Mouse (Mus musculus) forebrain, embryonic 14.5 days (tissue): ENCODE data around the gene Tcf23. TPM values are rescaled to one million over a fixed set of nuclear protein-coding genes. Genes with fewer than 3 reads are reported as not detected.

Source experiments
- ATAC-seq: fragments of 200-750 bp; cut with Nextera tagmentation; 2 replicates; pipeline ENCODE4 v1.8.0; 2017; ENCODE audit warnings: mild to moderate bottlenecking, moderate library complexity
- DNase-seq: peaks from one replicate; pipeline ENCODE4 v3.0.0-alpha.2; 2015; ENCODE audit warnings: low spot score
- H3K27ac ChIP-seq: fragments of 300-500 bp; sonication (generic); 2 replicates; pipeline ENCODE4 v1.5.1; 2014; ENCODE audit warnings: low read depth, mild to moderate bottlenecking, control low read depth, low read length, moderate library complexity
- H3K27me3 ChIP-seq: fragments of 300-500 bp; sonication (generic); replicated peaks from 2 replicates; pipeline ENCODE4 v1.6.1; 2014; ENCODE audit warnings: low read length, control low read depth, mixed read lengths; ENCODE audit not compliant: control insufficient read depth, insufficient read depth
- H3K36me3 ChIP-seq: fragments of 300-500 bp; sonication (generic); 2 replicates; pipeline ENCODE4 v1.6.1; 2014; ENCODE audit warnings: low read length, control low read depth; ENCODE audit not compliant: control insufficient read depth, insufficient read depth
- H3K4me1 ChIP-seq: fragments of 300-500 bp; sonication (generic); 2 replicates; pipeline ENCODE4 v1.6.1; 2014; ENCODE audit warnings: antibody characterized with exemption, low read length, control low read depth; ENCODE audit not compliant: control insufficient read depth, insufficient read depth
- H3K4me2 ChIP-seq: fragments of 300-500 bp; sonication (generic); 2 replicates; pipeline ENCODE4 v1.6.1; 2014; ENCODE audit warnings: mild to moderate bottlenecking, control low read depth, low read length
- H3K4me3 ChIP-seq: fragments of 300-500 bp; sonication (generic); 2 replicates; pipeline ENCODE4 v1.5.1; 2014; ENCODE audit warnings: low read depth, low read length, control low read depth
- H3K9ac ChIP-seq: fragments of 300-500 bp; sonication (generic); 2 replicates; pipeline ENCODE4 v1.6.1; 2014; ENCODE audit warnings: mild to moderate bottlenecking, low read length, control low read depth, moderate library complexity
- H3K9me3 ChIP-seq: fragments of 300-500 bp; sonication (generic); replicated peaks from 2 replicates; pipeline ENCODE4 v1.6.1; 2016; ENCODE audit warnings: low read length, control low read depth, mixed read lengths; ENCODE audit not compliant: control insufficient read depth
- polyA plus RNA-seq: library from polyadenylated mRNA; unstranded; fragments of >200 nt; fragmentation: Nextera tagmentation; extraction: Ambion mirVana; gene quantifications from 2 replicates; pipeline ENCODE4 v1.2.1, GENCODE M21; 2014

The Tcf23 gene
- polyA plus RNA-seq, 1 experiment from 2014 or later, result not detected

- ATAC-seq (no peak), DNase-seq (no peak)
- no peaks in the 10 kb centered on the region for H3K27me3 ChIP-seq
- H3K27ac ChIP-seq, result no peak overlapping the region
- H3K9ac ChIP-seq, result no peak overlapping the region
- H3K9me3 ChIP-seq, result no peaks in the 10 kb centered on the region
- no peak overlapping the region for H3K4me2 ChIP-seq
- H3K4me3 ChIP-seq, result no peak overlapping the region
- no peaks in the 10 kb centered on the region for H3K36me3 ChIP-seq
- H3K4me1 ChIP-seq, result no peaks in the 10 kb centered on the region
These were observed 56.2 kb downstream of the Tcf23 start for GRCm38 (mm10) chr5:31024641-31025040.

Other genes with a start within 250 kb of the Tcf23 start
- gene Mapre3, start 154.0 kb upstream of the Tcf23 start, polyA plus RNA-seq, result 66.1 and 93.3 TPM in 2 replicates
- 30.6 and 37.5 TPM in 2 replicates for gene Tmem214, start 100.7 kb upstream of the Tcf23 start, polyA plus RNA-seq
- 18.9 and 22.1 TPM in 2 replicates for gene Agbl5, start 80.0 kb upstream of the Tcf23 start, polyA plus RNA-seq
- gene Ost4, start 60.9 kb upstream of the Tcf23 start, polyA plus RNA-seq, result 265 and 340 TPM in 2 replicates
- gene Emilin1, start 55.3 kb upstream of the Tcf23 start, polyA plus RNA-seq, result 8.6 and 11.6 TPM in 2 replicates
- 8.3 and 11.2 TPM in 2 replicates for gene Khk, start 47.2 kb upstream of the Tcf23 start, polyA plus RNA-seq
- 21.4 and 26.2 TPM in 2 replicates for gene Cgref1, start 23.1 kb upstream of the Tcf23 start, polyA plus RNA-seq
- 79.3 and 92.0 TPM in 2 replicates for gene Preb, start 8.3 kb upstream of the Tcf23 start, polyA plus RNA-seq
- 167 and 200 TPM in 2 replicates for gene Atraid, start 79.7 kb downstream of the Tcf23 start, polyA plus RNA-seq
- gene Slc5a6, start 80.3 kb downstream of the Tcf23 start, polyA plus RNA-seq, result 12.1 and 13.7 TPM in 2 replicates
- 16.5 and 19.4 TPM in 2 replicates for gene Cad, start 86.1 kb downstream of the Tcf23 start, polyA plus RNA-seq
- not detected in 2 replicates for gene Dnajc5g, start 137.6 kb downstream of the Tcf23 start, polyA plus RNA-seq
- 2.0 TPM in 2 replicates for gene Slc30a3, start 139.6 kb downstream of the Tcf23 start, polyA plus RNA-seq
- not detected in 2 replicates for gene Trim54, start 148.1 kb downstream of the Tcf23 start, polyA plus RNA-seq
- not detected in 2 replicates for gene Ucn, start 170.2 kb downstream of the Tcf23 start, polyA plus RNA-seq
- gene Mpv17, start 185.6 kb downstream of the Tcf23 start, polyA plus RNA-seq, result 36.6 and 37.4 TPM in 2 replicates
- 1.1 and 2.0 TPM in 2 replicates for gene Gm29609, start 211.2 kb downstream of the Tcf23 start, polyA plus RNA-seq
- gene Gtf3c2, start 211.5 kb downstream of the Tcf23 start, polyA plus RNA-seq, result 45.7 and 47.5 TPM in 2 replicates
- gene Snx17, start 224.6 kb downstream of the Tcf23 start, polyA plus RNA-seq, result 135 and 142 TPM in 2 replicates
- gene Eif2b4, start 224.8 kb downstream of the Tcf23 start, polyA plus RNA-seq, result 84.5 and 87.3 TPM in 2 replicates
- gene Zfp513, start 233.6 kb downstream of the Tcf23 start, polyA plus RNA-seq, result 7.2 and 8.7 TPM in 2 replicates